Mouse (Mus musculus) liver, adult 2 months (tissue): ENCODE data around the gene Ercc8. TPM values are rescaled to one million over a fixed set of nuclear protein-coding genes. Genes with fewer than 3 reads are reported as not detected.

Source experiments
- DNase-seq: peaks from one replicate; pipeline ENCODE4 v3.0.0-alpha.2; 2011; ENCODE audit warnings: low read depth, low spot score; ENCODE audit errors: extremely low read depth
- H3K27ac ChIP-seq: fragments of 200-500 bp; replicated peaks from 2 replicates; pipeline ENCODE4 v1.5.1; 2012; ENCODE audit warnings: low read depth, mild to moderate bottlenecking, control low read depth, inconsistent platforms, low read length; ENCODE audit not compliant: insufficient read depth
- H3K27me3 ChIP-seq: fragments of 200-500 bp; 2 replicates; pipeline ENCODE4 v1.6.1; 2012; ENCODE audit warnings: mild to moderate bottlenecking, moderate library complexity, low read length, inconsistent platforms; ENCODE audit not compliant: control insufficient read depth, insufficient read depth
- H3K36me3 ChIP-seq: fragments of 200-500 bp; 2 replicates; pipeline ENCODE4 v1.6.1; 2012; ENCODE audit warnings: low read length, inconsistent platforms; ENCODE audit not compliant: control insufficient read depth, insufficient read depth
- H3K4me1 ChIP-seq: fragments of 200-500 bp; 2 replicates; pipeline ENCODE4 v1.6.1; 2011; ENCODE audit warnings: low read length; ENCODE audit not compliant: control insufficient read depth, insufficient read depth
- H3K4me3 ChIP-seq: fragments of 200-500 bp; 2 replicates; pipeline ENCODE4 v1.5.1; 2011; ENCODE audit warnings: low read depth, mild to moderate bottlenecking, control low read depth, low read length, moderate library complexity; ENCODE audit not compliant: insufficient read depth
- H3K79me2 ChIP-seq: fragments of 200-500 bp; 2 replicates; pipeline ENCODE4 v1.6.1; 2012; ENCODE audit warnings: inconsistent platforms, mild to moderate bottlenecking, low read length, moderate library complexity; ENCODE audit not compliant: control insufficient read depth, insufficient read depth
- H3K9ac ChIP-seq: fragments of 200-500 bp; 2 replicates; pipeline ENCODE4 v1.6.1; 2012; ENCODE audit warnings: low read depth, mild to moderate bottlenecking, control low read depth, inconsistent platforms, low read length
- CTCF ChIP-seq: fragments of 200-500 bp; IDR thresholded peaks from 2 replicates; pipeline ENCODE4 v1.5.1; 2011; ENCODE audit warnings: low read depth, low read length, control low read depth
- POLR2A ChIP-seq: fragments of 200-500 bp; IDR thresholded peaks from 2 replicates; pipeline ENCODE4 v1.6.1; 2011; ENCODE audit warnings: low read length, control low read depth; ENCODE audit not compliant: insufficient read depth; ENCODE audit errors: extremely low read depth
- WGBS: fragments of 180-500 bp; shearing (Covaris S2); methylation state at CpG from one replicate; pipeline ENCODE4 v1.1.7; 2018; 5-methylcytosine and 5-hydroxymethylcytosine counted together
- polyA plus RNA-seq: library from polyadenylated mRNA; depleted of rRNA; stranded (reverse); fragments of >200 nt; gene quantifications from 2 replicates; pipeline ENCODE4 v1.2.3, GENCODE M21; 2012
- total RNA-seq: library from RNA; depleted of rRNA; stranded (reverse); fragments of >200 nt; gene quantifications from 2 replicates; pipeline ENCODE4 v1.2.3, GENCODE M21; 2014

The Ercc8 gene
- total and polyA plus RNA-seq, 2 experiments = 3.7 to 3.9 TPM

DNA sequence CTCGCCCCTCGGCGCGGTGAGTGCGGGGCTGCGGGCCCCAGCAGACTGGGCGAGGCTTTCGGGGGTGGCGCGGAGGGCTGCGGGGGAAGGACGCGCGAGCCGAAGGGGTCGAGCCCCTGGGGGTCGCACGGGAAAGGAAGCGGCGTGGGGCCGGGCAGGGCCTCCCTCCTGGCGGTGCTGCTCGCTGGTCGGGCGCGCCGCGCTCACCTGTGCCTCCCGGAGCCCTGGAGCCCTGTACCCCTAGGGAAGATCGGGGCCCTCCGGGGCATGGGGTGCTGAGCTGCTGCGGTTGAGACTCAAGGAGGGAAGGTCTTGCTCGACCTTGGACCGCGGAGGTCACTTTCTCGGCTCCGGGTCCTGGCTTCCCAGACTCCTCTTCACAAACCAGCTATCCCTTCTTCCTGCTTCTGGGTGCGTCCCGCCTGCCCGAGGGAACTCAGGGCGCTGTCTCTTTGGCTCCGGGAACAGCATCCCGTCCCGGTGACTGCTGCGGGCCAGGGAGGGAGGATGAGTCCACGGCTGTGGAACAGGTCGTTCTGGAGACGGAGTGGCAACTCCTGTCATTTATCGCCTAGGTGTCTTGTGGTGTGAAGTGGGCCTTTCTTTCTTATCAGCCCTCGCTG, 56.1 kb downstream of the Ercc8 start:
- H3K9ac ChIP-seq = peak overlapping the region; percentile 69
- H3K4me1 ChIP-seq = peaks cover 4% of the 10 kb centered on the region; the same call in 1 of the 2 replicates
- no peak overlapping the region for H3K27ac ChIP-seq
- no peaks in the 10 kb centered on the region for H3K79me2 ChIP-seq
- H3K36me3 ChIP-seq = no peaks in the 10 kb centered on the region
- under 1% methylated on average over 47 of the region's 50 CpGs for WGBS
- peak overlapping the region; percentile 73 for H3K4me3 ChIP-seq
- no peak for TF ChIP-seq CTCF
- no peak for TF ChIP-seq POLR2A
- H3K27me3 ChIP-seq = peaks cover 6% of the 10 kb centered on the region
- no peak for DNase-seq

GRCm38 (mm10) chr13:108215231-108215780, 56.8 kb downstream of the Ercc8 start:
- Histone ChIP-seq H3K4me1 (peaks cover 4% of the 10 kb centered on the region; the same call in 1 of the 2 replicates), H3K36me3 (no peaks in the 10 kb centered on the region), H3K9ac (no peak overlapping the region), H3K79me2 (no peaks in the 10 kb centered on the region), H3K4me3 (no peak overlapping the region; the same call in 1 of the 2 replicates), H3K27ac (no peak overlapping the region), H3K27me3 (peaks cover 6% of the 10 kb centered on the region)
- TF ChIP-seq POLR2A (no peak), CTCF (no peak)
- WGBS = 9% methylated on average over 12 of the region's 12 CpGs
- DNase-seq = no peak

- no peak for TF ChIP-seq POLR2A
- no peak for TF ChIP-seq CTCF
- H3K27me3 ChIP-seq = peaks cover 1% of the 10 kb centered on the region; the same call in 1 of the 2 replicates
- 92% methylated on average over 7 of the region's 7 CpGs for WGBS
Measured at GRCm38 (mm10) chr13:108219773-108220172, 61.2 kb downstream of the Ercc8 start.

GRCm38 (mm10) chr13:108229191-108229590, 70.7 kb downstream of the Ercc8 start:
- Histone ChIP-seq H3K27ac (no peak overlapping the region), H3K79me2 (no peaks in the 10 kb centered on the region), H3K27me3 (peaks cover 3% of the 10 kb centered on the region; the same call in 1 of the 2 replicates), H3K36me3 (no peaks in the 10 kb centered on the region), H3K4me1 (no peaks in the 10 kb centered on the region), H3K4me3 (no peak overlapping the region), H3K9ac (no peak overlapping the region)
- no peak for DNase-seq
- TF ChIP-seq CTCF (no peak), POLR2A (no peak)
- WGBS = 16% methylated on average over 3 of the region's 3 CpGs

More at GRCm38 (mm10) chr13:108219773-108220172, 61.2 kb downstream of the Ercc8 start:
- Histone ChIP-seq H3K4me3 (no peak overlapping the region), H3K27ac (no peak overlapping the region), H3K79me2 (no peaks in the 10 kb centered on the region), H3K4me1 (peaks cover under 1% of the 10 kb centered on the region; the same call in 1 of the 2 replicates), H3K9ac (no peak overlapping the region), H3K36me3 (no peaks in the 10 kb centered on the region)
- no peak for DNase-seq

- WGBS = 37% methylated on average over 6 of the region's 6 CpGs
- peak; percentile 51 for DNase-seq
- H3K79me2 ChIP-seq = no peaks in the 10 kb centered on the region
- TF ChIP-seq POLR2A (no peak), CTCF (no peak)
- no peak overlapping the region for H3K9ac ChIP-seq
- H3K4me1 ChIP-seq = no peaks in the 10 kb centered on the region
- H3K36me3 ChIP-seq = no peaks in the 10 kb centered on the region
- H3K4me3 ChIP-seq = no peak overlapping the region
- H3K27me3 ChIP-seq = peaks cover 3% of the 10 kb centered on the region; the same call in 1 of the 2 replicates
- no peak overlapping the region for H3K27ac ChIP-seq
Measured at GRCm38 (mm10) chr13:108229634-108230330, 71.3 kb downstream of the Ercc8 start.
